In genomic region chr4:131432591-131433177, GRCm38 (mm10) we compare ENCODE assay signal across 19 mouse cellular contexts.
DNase-seq lines count a peak whose midpoint lies in the region; ATAC-seq and TF ChIP-seq lines count a peak whose summit lies in the region.
"Had no signal": no experiment of that assay in that cellular context is flagged by ENCODE, and none has a peak within 500 bp of the region (broad histone marks: within the 10 kb centered on the region; RNA-seq: fewer than 3 reads in every experiment).

No protein-coding gene starts in this region.

- 34% methylated on average over 13 of the region's 13 CpGs for WGBS in neural tube, embryonic 12.5 days
- WGBS in neural tube, embryonic 15.5 days: 28% methylated on average over 13 of the region's 13 CpGs
- WGBS in forebrain, postnatal 0 days: 20% methylated on average over 13 of the region's 13 CpGs
- WGBS in midbrain, embryonic 13.5 days: 38% methylated on average over 13 of the region's 13 CpGs

- 0 out of 2 replicates have a peak, but pooled peaks have one; percentile 21 for ATAC-seq in neural tube, embryonic 12.5 days (ENCODE audit: low FRiP score, low read depth)
- no peak for ATAC-seq in neural tube, embryonic 15.5 days (ENCODE audit: low FRiP score)
- ATAC-seq in forebrain, postnatal 0 days: peak; percentile 27; the same call in 1 of the 2 replicates
- ATAC-seq in midbrain, embryonic 13.5 days: peak; percentile 57
- ATAC-seq in frontal cortex, adult (ENCODE audit: low TSS enrichment): no peak
- ATAC-seq: inflammation-experienced regulatory T-cells, adult 6 months had no signal

- no peak for DNase-seq in forebrain, postnatal 0 days
- DNase-seq in cerebellum, adult 11 months: no peak
- no peak for DNase-seq in cerebellum, postnatal 14 days
- DNase-seq: adrenal gland, adult 2 months; cerebellum, adult 9-11 months; gastrocnemius, adult 2 months; kidney, adult 2 months; kidney, postnatal 10 days; lung, adult 18-20 months; lung, postnatal 14 days had no signal

- no peak overlapping the region for H3K4me2 ChIP-seq in neural tube, embryonic 12.5 days (replicated peaks)
- H3K4me2 ChIP-seq in neural tube, embryonic 15.5 days: no peak overlapping the region
- H3K4me2 ChIP-seq in forebrain, postnatal 0 days (ENCODE audit: low read depth): no peak overlapping the region
- no peak overlapping the region for H3K4me2 ChIP-seq in midbrain, embryonic 13.5 days (replicated peaks)
- H3K4me2 ChIP-seq: heart, embryonic 12.5 days; liver, embryonic 11.5 days had no signal

- TF ChIP-seq CTCF in forebrain, postnatal 0 days (IDR thresholded peaks at IDR 0.05; ENCODE audit: low read depth): no peak

- no peak overlapping the region for H3K9ac ChIP-seq in neural tube, embryonic 12.5 days
- H3K9ac ChIP-seq in neural tube, embryonic 15.5 days (replicated peaks): no peak overlapping the region
- 0 out of 2 replicates have a peak overlapping the region, but pooled peaks have one; percentile 6 for H3K9ac ChIP-seq in forebrain, postnatal 0 days
- H3K9ac ChIP-seq in midbrain, embryonic 13.5 days (replicated peaks): no peak overlapping the region
- H3K9ac ChIP-seq: heart, embryonic 12.5 days had no signal

- no peak overlapping the region for H3K4me3 ChIP-seq in neural tube, embryonic 12.5 days
- H3K4me3 ChIP-seq in neural tube, embryonic 15.5 days (replicated peaks): no peak overlapping the region
- no peak overlapping the region for H3K4me3 ChIP-seq in forebrain, postnatal 0 days (ENCODE audit: low read depth, low read length)
- no peak overlapping the region for H3K4me3 ChIP-seq in midbrain, embryonic 13.5 days (replicated peaks)
- H3K4me3 ChIP-seq: gastrocnemius, adult 2 months; heart, embryonic 12.5 days; myocyte had no signal

- H3K9me3 ChIP-seq in neural tube, embryonic 12.5 days: no peaks in the 10 kb centered on the region
- no peaks in the 10 kb centered on the region for H3K9me3 ChIP-seq in neural tube, embryonic 15.5 days (replicated peaks)
- no peaks in the 10 kb centered on the region for H3K9me3 ChIP-seq in forebrain, postnatal 0 days (ENCODE audit: low read length)
- H3K9me3 ChIP-seq in midbrain, embryonic 13.5 days: no peaks in the 10 kb centered on the region
- H3K9me3 ChIP-seq: heart, embryonic 12.5 days had no signal

- no peaks in the 10 kb centered on the region for H3K36me3 ChIP-seq in neural tube, embryonic 12.5 days
- H3K36me3 ChIP-seq in neural tube, embryonic 15.5 days: no peaks in the 10 kb centered on the region
- no peaks in the 10 kb centered on the region for H3K36me3 ChIP-seq in forebrain, postnatal 0 days (ENCODE audit: insufficient read depth)
- no peaks in the 10 kb centered on the region for H3K36me3 ChIP-seq in midbrain, embryonic 13.5 days
- H3K36me3 ChIP-seq: heart, embryonic 12.5 days had no signal

- no peaks in the 10 kb centered on the region for H3K27me3 ChIP-seq in neural tube, embryonic 12.5 days (replicated peaks)
- no peaks in the 10 kb centered on the region for H3K27me3 ChIP-seq in neural tube, embryonic 15.5 days (replicated peaks)
- no peaks in the 10 kb centered on the region for H3K27me3 ChIP-seq in forebrain, postnatal 0 days (ENCODE audit: insufficient read depth, low read length)
- no peaks in the 10 kb centered on the region for H3K27me3 ChIP-seq in midbrain, embryonic 13.5 days

- H3K27ac ChIP-seq in neural tube, embryonic 12.5 days: no peak overlapping the region
- no peak overlapping the region for H3K27ac ChIP-seq in neural tube, embryonic 15.5 days (replicated peaks)
- H3K27ac ChIP-seq in forebrain, postnatal 0 days (ENCODE audit: low read depth, low read length): no peak overlapping the region
- H3K27ac ChIP-seq in midbrain, embryonic 13.5 days: peak overlapping the region; percentile 66
- H3K27ac ChIP-seq: gastrocnemius, adult 2 months; stomach, postnatal 0 days had no signal

- H3K4me1 ChIP-seq in neural tube, embryonic 12.5 days: peaks cover 29% of the 10 kb centered on the region
- peaks cover 36% of the 10 kb centered on the region for H3K4me1 ChIP-seq in neural tube, embryonic 15.5 days
- 0 out of 2 replicates have a peak, but pooled peaks cover 19% of the 10 kb centered on the region for H3K4me1 ChIP-seq in forebrain, postnatal 0 days (ENCODE audit: insufficient read depth)
- H3K4me1 ChIP-seq in midbrain, embryonic 13.5 days (replicated peaks): peaks cover 45% of the 10 kb centered on the region
- H3K4me1 ChIP-seq: heart, embryonic 12.5 days had no signal

Comparison
In these comparisons a context has a peak if more than half of its experiments do, and no peak if none do; other contexts are left out.
1. ATAC-seq: peak in neural tube, embryonic 12.5 days (single experiment), forebrain, postnatal 0 days (single experiment) and midbrain, embryonic 13.5 days (single experiment); none in neural tube, embryonic 15.5 days (single experiment) and frontal cortex, adult (single experiment).